Mouse (Mus musculus) ES-Bruce4 (cell line): ENCODE measurements around the gene Olfr1131.

Experiments
- CTCF ChIP-seq: IDR thresholded peaks from one replicate; pipeline ENCODE4 v1.8.1; 2011; ENCODE audit warnings: low read depth, low read length
- POLR2A ChIP-seq: IDR thresholded peaks from one replicate; pipeline ENCODE4 v1.8.1; 2011; ENCODE audit warnings: low read length; ENCODE audit not compliant: insufficient read depth

DNA sequence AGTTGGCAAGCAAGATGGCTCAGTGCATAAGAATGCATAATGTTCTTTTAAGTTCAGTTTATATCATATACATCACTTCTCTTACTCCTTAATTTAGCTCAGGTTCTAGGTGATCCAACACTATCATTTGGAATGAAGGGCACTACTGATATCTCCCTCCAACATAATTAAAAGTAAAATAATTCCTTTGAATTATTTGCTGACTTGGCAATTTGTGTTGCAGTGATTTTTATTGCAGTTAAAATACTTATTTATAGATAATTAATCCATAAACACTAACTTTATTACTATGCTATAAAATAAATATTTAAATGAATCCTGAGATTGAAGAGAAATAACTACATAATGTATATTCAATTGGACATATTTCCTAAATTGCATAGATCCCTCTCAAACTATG, 15.5 kb downstream of the Olfr1131 start:
- no peak for TF ChIP-seq CTCF
- TF ChIP-seq POLR2A, result no peak
